Mouse (Mus musculus) small intestine, adult 2 months (tissue): ENCODE results near the gene Il27ra. TPM values are rescaled to one million over a fixed set of nuclear protein-coding genes. Genes with fewer than 3 reads are reported as not detected.

Experiments
- H3K27ac ChIP-seq: fragments of 200-500 bp; 2 replicates; pipeline ENCODE4 v1.5.1; 2012; ENCODE audit warnings: low read depth, low read length, control low read depth, inconsistent platforms; ENCODE audit not compliant: insufficient read depth
- H3K27me3 ChIP-seq: fragments of 200-500 bp; 2 replicates; pipeline ENCODE4 v1.6.1; 2012; ENCODE audit warnings: mild to moderate bottlenecking, moderate library complexity, low read length, inconsistent platforms; ENCODE audit not compliant: control insufficient read depth, insufficient read depth
- H3K36me3 ChIP-seq: fragments of 200-500 bp; 2 replicates; pipeline ENCODE4 v1.6.1; 2012; ENCODE audit warnings: mild to moderate bottlenecking, low read length, control low read depth, inconsistent platforms; ENCODE audit not compliant: control insufficient read depth, insufficient read depth
- H3K4me1 ChIP-seq: fragments of 200-500 bp; 2 replicates; pipeline ENCODE4 v1.6.1; 2012; ENCODE audit warnings: low read length, inconsistent platforms, mixed read lengths; ENCODE audit not compliant: control insufficient read depth, insufficient read depth, insufficient read length
- H3K4me3 ChIP-seq: fragments of 200-500 bp; 2 replicates; pipeline ENCODE4 v1.5.1; 2012; ENCODE audit warnings: low read depth, mild to moderate bottlenecking, control low read depth, inconsistent platforms, low read length, moderate library complexity
- CTCF ChIP-seq: fragments of 200-500 bp; IDR thresholded peaks from 2 replicates; pipeline ENCODE4 v1.5.1; 2012; ENCODE audit warnings: low read depth, mild to moderate bottlenecking, control low read depth, inconsistent platforms, low read length, moderate library complexity, mixed read lengths; ENCODE audit not compliant: insufficient replicate concordance, insufficient read length; ENCODE audit errors: extremely low read depth
- POLR2A ChIP-seq: fragments of 200-500 bp; IDR thresholded peaks from 2 replicates; pipeline ENCODE4 v1.6.1; 2012; ENCODE audit warnings: low read depth, mild to moderate bottlenecking, control low read depth, inconsistent platforms, low read length, moderate library complexity
- WGBS: fragments of 180-500 bp; shearing (Covaris S2); methylation state at CpG from one replicate; pipeline ENCODE4 v1.1.7; 2018; 5-methylcytosine and 5-hydroxymethylcytosine counted together
- polyA plus RNA-seq: library from polyadenylated mRNA; depleted of rRNA; stranded (reverse); fragments of >200 nt; gene quantifications from 2 replicates; pipeline ENCODE4 v1.2.3, GENCODE M21; 2012

The Il27ra gene
- polyA plus RNA-seq, 1 experiment, result 5.5 TPM

- peaks cover 27% of the 10 kb centered on the region for H3K4me1 ChIP-seq
- no peak overlapping the region for H3K4me3 ChIP-seq
- H3K27me3 ChIP-seq, result no peaks in the 10 kb centered on the region
- H3K36me3 ChIP-seq, result no peaks in the 10 kb centered on the region
- no peak overlapping the region for H3K27ac ChIP-seq
- WGBS, result 80% methylated on average over 5 of the region's 5 CpGs
- no peak for TF ChIP-seq POLR2A
- TF ChIP-seq CTCF, result no peak
Observed at GRCm38 (mm10) chr8:84070241-84070640, 27.9 kb upstream of the Il27ra start.

GRCm38 (mm10) chr8:84069750-84070149 lies 27.4 kb upstream of the Il27ra start:
- Histone ChIP-seq H3K27ac (peak overlapping the region; percentile 52), H3K4me1 (peaks cover 27% of the 10 kb centered on the region), H3K4me3 (no peak overlapping the region), H3K36me3 (no peaks in the 10 kb centered on the region), H3K27me3 (no peaks in the 10 kb centered on the region)
- no peak for TF ChIP-seq CTCF
- no peak for TF ChIP-seq POLR2A
- 54% methylated on average over 2 of the region's 2 CpGs for WGBS

- Histone ChIP-seq H3K4me1 (peaks cover 27% of the 10 kb centered on the region), H3K4me3 (0 out of 2 replicates have a peak overlapping the region, but pooled peaks have one; percentile 1), H3K36me3 (no peaks in the 10 kb centered on the region), H3K27me3 (no peaks in the 10 kb centered on the region), H3K27ac (peak overlapping the region; percentile 72)
- TF ChIP-seq CTCF (no peak), POLR2A (no peak)
- WGBS, result 9% methylated on average over 1 of the region's 1 CpGs
Observed at GRCm38 (mm10) chr8:84069169-84069568, 26.8 kb upstream of the Il27ra start.

DNA sequence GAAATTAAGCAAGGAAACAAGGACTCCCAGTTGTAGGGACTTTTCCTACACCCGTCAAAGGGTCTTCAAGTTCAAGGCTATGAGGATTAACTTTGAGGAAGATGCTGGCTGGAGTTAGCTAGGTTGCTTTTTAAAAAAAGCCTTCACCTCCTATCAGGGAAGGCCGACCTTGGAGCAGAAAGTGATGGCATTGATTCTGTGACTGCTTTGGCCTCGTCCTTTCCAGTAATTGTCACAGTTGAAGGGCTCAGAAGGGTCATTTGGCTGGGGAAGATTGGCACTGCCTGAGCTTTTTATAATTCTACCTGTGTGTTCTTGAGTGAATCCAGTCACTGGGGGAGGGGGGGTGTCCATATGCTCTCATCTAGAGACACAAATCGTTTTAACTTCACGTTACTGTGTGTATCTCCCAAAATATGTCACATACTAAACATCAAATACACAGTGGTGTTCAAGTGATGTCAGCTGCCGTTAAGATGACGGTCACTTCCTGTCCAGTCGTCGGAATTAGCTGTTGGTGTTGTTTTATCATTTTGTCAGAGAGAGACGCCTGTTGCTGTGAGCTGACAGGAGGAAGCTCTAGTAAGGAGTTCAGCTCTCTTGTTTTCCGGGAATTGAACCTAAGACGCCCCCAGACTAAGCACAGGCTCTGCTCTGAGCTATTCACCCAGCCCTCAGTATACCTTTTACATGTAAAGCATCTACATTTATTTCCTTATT lies 26.1 kb upstream of the Il27ra start:
- Histone ChIP-seq H3K36me3 (no peaks in the 10 kb centered on the region), H3K4me3 (no peak overlapping the region), H3K27ac (peak overlapping the region; percentile 72), H3K27me3 (no peaks in the 10 kb centered on the region), H3K4me1 (peaks cover 27% of the 10 kb centered on the region)
- 51% methylated on average over 12 of the region's 12 CpGs for WGBS
- no peak for TF ChIP-seq POLR2A
- no peak for TF ChIP-seq CTCF

DNA sequence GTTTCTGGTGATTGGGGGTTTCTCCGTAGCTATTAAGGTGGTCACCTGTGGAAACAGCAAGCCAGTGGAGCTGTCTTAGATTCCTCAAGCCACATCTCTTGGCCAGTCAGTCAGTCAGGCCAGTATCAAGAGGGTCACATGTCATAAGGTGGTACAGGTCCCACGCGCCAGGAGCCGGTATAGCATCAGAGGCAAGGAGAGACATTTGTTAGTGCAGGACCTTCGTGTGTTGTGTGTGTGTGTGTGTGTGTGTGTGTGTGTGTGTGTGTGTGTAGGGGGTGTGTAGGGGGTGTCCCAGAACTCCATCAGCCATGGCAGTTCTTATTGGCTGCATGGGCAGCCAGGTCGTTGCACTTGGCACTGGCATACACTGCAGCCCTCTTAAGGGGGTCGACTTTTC lies 25.5 kb upstream of the Il27ra start:
- no peaks in the 10 kb centered on the region for H3K36me3 ChIP-seq
- peak overlapping the region; percentile 48; the same call in 1 of the 2 replicates for H3K27ac ChIP-seq
- H3K27me3 ChIP-seq, result no peaks in the 10 kb centered on the region
- 83% methylated on average over 7 of the region's 7 CpGs for WGBS
- no peak for TF ChIP-seq CTCF
- no peak for TF ChIP-seq POLR2A
- peaks cover 27% of the 10 kb centered on the region for H3K4me1 ChIP-seq
- H3K4me3 ChIP-seq, result peak overlapping the region; percentile 10

- WGBS, result 1% methylated on average over 56 of the region's 58 CpGs
- peak overlapping the region; percentile 67 for H3K27ac ChIP-seq
- no peaks in the 10 kb centered on the region for H3K36me3 ChIP-seq
- H3K4me3 ChIP-seq, result peak overlapping the region; percentile 77
- peaks cover 27% of the 10 kb centered on the region for H3K4me1 ChIP-seq
- TF ChIP-seq CTCF, result no peak
- TF ChIP-seq POLR2A, result peak; percentile 54; the same call in 1 of the 2 replicates
- no peaks in the 10 kb centered on the region for H3K27me3 ChIP-seq
Observed at GRCm38 (mm10) chr8:84067047-84067573, 24.7 kb upstream of the Il27ra start.

GRCm38 (mm10) chr8:84066291-84066930 lies 24.0 kb upstream of the Il27ra start, which contains the start of gene Rfx1:
TSS of gene Rfx1 (plus strand) at chr8:84066834.
- peaks cover 26% of the 10 kb centered on the region for H3K4me1 ChIP-seq
- peak within 1 kb of the TSS; percentile 88 for H3K27ac ChIP-seq
- H3K36me3 ChIP-seq, result no peaks in the 10 kb centered on the region
- no peaks in the 10 kb centered on the region for H3K27me3 ChIP-seq
- TF ChIP-seq CTCF (no peak), POLR2A (peak; percentile 84)
- peak within 1 kb of the TSS; percentile 77 for H3K4me3 ChIP-seq
- WGBS, result under 1% methylated on average over 51 of the region's 51 CpGs
